Mouse (Mus musculus) megakaryocyte, embryonic 14.5 days (primary cell): Measurements from ENCODE around the gene Sdccag8.

Experiments used
- FLI1 ChIP-seq: IDR thresholded peaks from 2 replicates; pipeline ENCODE4 v1.6.1; 2012; ENCODE audit warnings: low read length, inconsistent platforms, mixed read lengths
- GATA1 ChIP-seq: IDR thresholded peaks from 3 replicates; pipeline ENCODE4 v1.6.1; 2012; ENCODE audit warnings: mixed read lengths, low read length, inconsistent platforms, borderline replicate concordance

GRCm38 (mm10) chr1:177015917-177016316 is 201.5 kb downstream of the Sdccag8 start:
- TF ChIP-seq GATA1, result no peak
- no peak for TF ChIP-seq FLI1
